Mouse (Mus musculus) monocyte, adult 59 days (primary cell): ENCODE measurements around the gene Kcnab1. TPM values are rescaled to one million over a fixed set of nuclear protein-coding genes. Genes with fewer than 3 reads are reported as not detected.

Source experiments
- total RNA-seq, 2 experiments: library from RNA; stranded (reverse); gene quantifications; one replicate each; pipeline ENCODE4 v1.2.4; 2023

The Kcnab1 gene
- total RNA-seq = 1 to 10 TPM in 1 of 2 experiments, under 1 TPM in 1; 0.76 to 1.3 TPM

GRCm38 (mm10) chr3:65108945-65109921 lies at the start of gene Kcnab1:
Kcnab1 (plus strand) TSS chr3:65109384.

GRCm38 (mm10) chr3:65392421-65392817 lies 283.2 kb downstream of the Kcnab1 start, which contains the start of gene Ssr3:
Ssr3 (minus strand) TSS chr3:65392623.

